Mouse (Mus musculus) CD4-positive, CD25-positive, alpha-beta regulatory T cell, adult 4 months (primary cell): ENCODE measurements around the gene B4galnt4. TPM values are rescaled to one million over a fixed set of nuclear protein-coding genes. Genes with fewer than 3 reads are reported as not detected.

Experiments
- ATAC-seq: one replicate; pipeline ENCODE4 v1.8.0; 2017
- polyA plus RNA-seq, 2 experiments: library from polyadenylated mRNA; unstranded; fragments of 100-300 nt; shearing (Covaris generic); gene quantifications; one replicate each; pipeline ENCODE4 v1.2.1; 2017

The B4galnt4 gene
- polyA plus RNA-seq, 2 experiments from 2014 or later, result 6.6 to 7.8 TPM

DNA sequence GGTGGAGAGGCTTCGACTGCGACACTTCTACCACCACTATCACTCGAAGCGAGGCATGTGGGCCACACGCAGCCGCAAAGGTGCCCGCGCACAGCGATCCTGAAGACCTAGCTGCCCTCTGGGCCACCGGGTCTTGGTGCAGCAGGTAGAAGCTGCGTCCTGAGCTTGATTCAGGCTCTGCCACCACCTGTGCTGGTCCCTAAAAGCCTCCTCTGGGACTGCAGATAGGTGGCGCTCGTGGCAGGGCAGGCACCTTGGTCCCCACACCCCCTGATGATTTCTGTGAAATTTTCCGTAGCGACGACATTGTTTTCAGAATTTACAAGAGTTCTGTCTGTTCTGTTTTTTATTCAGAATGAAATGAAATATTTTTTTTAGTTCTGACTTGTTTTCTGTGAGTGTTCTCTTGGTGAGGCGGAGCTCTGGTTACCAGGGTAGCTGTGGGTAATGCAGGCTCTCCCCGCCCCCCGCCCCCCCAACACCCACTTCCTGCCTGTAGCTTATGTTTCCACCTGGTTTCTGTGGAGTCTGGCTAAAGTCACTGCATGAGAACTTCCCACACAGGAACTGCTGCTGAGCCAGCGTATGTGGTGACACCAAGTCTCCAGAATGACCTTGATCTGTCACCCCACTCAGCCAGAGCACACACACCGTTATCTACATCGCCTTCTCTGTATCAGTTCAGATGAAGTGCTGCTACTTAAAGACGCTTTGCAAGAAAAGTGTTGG lies 11.3 kb downstream of the B4galnt4 start:
- ATAC-seq, result peak; percentile 89

DNA sequence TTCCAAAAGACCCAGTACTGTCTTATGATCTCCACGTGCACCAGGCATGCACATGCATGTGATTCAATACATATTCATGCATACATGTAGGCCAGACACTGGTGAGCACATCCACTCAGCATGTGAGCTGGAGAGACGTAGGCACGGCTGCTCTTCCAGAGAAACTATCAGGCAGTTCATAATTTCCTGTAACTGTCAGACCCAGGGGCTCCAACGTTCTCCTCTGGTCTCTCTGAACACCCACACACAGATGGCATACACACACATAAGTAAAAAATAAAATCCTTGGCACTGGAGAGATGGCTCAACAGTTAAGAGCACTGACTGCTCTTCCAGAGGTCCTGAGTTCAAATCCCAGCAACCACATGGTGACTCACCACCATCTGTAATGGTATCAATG lies 12.9 kb downstream of the B4galnt4 start:
- no peak for ATAC-seq

DNA sequence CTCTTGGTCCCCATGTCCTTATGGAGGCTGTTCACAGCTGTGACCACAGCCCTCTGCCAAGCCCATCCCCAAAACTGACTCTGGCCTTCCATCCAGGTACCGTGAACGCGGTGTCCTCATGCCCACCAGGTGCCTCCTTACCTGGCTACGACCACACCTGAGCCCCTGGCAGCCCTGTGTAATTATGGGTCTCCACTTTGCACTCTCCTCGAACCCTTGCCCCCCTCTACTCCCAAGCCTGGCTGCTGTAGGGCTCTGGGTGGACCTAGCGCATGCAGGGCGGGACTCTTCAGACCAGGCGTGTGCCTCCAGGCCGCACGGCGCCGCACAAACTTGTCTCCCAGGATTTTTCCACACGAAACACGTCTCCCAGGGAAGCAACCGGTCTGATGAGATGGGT lies 16.9 kb downstream of the B4galnt4 start, which contains the start of gene Pkp3:
Pkp3 (plus strand) TSS at position 378 of the 400 bp plus-strand sequence.
- no peak for ATAC-seq

DNA sequence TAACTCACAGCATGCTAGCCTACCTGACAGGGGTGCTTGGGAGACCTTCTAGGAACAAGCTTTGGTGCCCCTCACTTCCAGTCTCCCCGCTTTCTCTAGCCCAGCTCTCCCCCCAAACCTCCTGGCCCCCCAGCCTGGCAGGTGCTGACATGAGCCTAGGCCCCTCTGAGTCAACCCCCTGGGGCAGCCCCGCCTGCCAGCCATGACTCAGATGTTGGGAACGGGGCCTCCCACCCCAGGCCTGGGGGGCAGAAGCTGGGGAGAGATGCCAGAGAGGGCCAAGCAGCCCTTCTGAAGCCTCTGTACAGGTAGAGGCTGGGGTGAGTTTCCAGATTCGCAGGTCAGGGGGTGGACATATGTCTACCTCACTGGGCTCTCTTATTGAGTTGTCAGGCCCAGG lies 18.0 kb downstream of the B4galnt4 start:
- ATAC-seq, result no peak

DNA sequence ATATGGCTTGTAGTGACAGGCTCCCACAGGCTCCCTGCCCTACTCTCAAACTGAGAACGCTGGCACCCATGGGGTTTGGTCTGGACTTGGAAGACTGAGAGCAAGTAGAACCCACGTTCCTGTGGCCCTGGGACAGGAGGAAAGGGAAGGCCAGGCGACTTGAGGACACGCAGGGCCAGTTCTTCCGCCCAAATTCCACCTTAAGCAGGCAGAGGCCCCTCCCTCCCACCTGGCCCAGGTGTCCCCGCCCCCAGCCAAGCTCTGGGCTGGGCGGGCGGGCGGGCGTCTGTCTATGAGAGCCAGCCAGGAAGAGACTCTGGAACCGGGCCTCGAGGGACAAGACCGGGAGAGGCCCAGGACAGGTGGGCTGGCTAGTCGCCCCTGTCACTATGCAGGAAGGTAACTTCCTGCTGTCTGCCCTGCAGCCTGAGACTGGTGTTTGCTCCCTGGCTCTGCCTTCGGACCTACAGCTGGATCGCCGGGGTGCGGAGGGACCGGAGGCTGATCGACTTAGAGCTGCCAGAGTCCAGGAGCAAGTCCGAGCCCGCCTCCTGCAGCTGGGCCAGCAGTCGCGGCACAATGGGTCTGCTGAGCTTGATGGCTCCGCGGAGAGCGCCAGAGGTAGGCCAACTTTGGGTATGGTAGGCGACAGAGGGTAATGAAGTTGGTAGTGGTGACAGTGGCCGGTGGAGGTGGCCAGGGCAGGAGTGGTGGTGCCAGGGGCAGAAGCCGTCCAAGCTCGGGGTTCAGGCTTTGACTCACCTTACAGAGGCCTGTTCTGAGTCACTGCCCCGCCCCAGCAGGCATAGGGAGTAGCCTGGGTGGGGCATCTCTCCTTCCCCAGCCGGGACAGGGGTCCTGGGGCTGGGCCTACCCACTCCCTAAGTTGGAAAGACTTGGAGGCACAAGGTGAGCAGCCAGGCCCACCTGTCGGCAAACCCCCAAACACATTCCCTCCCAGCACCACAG lies 18.9 kb downstream of the B4galnt4 start:
- no peak for ATAC-seq

DNA sequence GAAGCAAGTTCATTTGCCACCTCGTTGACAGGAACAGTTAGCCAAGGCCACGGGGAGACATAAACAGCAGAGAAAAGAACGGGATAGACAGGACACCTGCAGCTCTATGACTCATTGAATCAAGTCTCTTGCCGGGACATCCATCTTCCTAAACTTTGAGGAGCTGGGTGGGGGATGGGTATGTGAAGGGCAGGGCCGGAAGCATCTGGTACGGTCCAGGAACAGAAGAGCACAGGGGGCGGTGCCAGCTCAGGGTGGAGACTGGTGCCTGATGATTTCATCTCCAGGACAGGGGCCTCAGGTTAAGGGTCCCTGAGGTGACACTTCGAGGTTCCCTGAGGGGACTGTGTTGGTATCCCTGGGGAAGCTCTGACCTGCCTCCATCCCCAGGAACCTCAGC lies 27.0 kb downstream of the B4galnt4 start:
- ATAC-seq, result peak; percentile 59

DNA sequence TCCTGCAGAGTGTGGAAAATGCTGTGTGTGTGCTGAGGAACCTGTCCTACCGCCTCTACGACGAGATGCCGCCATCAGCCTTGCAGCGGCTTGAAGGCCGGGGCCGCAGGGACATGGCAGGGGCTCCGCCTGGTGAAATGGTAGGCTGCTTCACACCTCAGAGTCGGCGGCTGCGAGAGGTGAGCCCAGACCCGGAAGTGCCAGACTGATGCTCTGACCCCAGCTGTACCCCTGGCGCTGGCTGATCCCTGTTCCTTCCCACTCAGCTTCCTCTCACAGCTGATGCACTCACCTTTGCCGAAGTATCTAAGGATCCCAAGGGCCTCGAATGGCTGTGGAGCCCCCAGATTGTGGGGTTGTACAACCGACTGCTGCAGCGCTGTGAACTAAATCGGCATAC lies 27.6 kb downstream of the B4galnt4 start:
- ATAC-seq, result peak; percentile 25

DNA sequence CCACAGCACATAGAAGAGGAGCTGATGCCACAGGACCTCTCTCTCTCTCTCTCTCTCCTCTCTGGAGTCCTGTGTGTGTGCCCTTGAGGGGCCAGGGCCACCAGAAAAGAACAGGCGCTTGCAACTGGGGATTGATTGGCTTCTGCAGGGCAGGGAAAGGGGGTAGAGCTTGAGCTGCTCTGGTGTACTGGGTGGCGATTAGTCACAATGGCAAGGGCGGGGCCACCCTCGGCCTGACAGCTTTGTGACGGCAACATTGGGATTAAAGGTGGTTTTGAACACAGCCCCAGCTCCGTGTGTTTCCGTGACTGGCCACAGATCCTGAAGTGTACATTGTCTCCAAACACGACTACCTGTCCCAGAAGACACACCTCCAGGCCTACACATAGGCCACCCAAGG lies 29.3 kb downstream of the B4galnt4 start:
- ATAC-seq, result no peak

DNA sequence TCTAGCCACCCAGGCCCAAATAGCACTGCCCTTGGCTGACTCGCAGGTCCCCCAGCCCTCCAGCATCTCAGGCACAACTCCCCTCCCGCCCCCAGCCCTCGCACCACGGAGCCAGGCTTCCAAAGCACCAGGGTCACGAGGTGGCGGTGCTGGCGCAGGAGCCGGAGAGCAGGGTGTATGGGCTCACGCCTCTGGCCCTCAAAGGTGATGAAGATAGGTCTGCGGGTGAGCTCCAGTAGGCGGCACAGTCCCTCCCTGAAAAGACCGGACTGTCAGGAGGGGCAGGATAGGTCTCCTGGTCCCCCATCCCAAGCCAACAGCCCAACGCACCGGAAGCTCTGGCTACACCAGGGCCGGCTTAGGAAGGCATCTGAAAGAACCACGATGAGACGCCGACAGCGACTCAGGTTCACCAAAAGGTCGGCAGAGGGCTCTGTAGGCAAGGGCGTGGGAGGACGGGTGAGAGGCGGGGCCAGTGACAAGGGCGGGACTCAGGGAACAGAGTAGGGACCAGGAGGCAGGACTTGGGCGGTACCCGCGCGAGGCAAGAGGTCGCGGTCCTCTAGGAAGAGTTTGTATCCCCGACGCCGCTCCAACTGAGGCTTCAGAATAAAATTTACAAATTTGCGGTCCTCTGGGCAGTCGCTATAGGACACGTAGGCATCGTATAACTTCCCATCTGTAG lies 31.3 kb downstream of the B4galnt4 start:
- ATAC-seq, result peak; percentile 65

DNA sequence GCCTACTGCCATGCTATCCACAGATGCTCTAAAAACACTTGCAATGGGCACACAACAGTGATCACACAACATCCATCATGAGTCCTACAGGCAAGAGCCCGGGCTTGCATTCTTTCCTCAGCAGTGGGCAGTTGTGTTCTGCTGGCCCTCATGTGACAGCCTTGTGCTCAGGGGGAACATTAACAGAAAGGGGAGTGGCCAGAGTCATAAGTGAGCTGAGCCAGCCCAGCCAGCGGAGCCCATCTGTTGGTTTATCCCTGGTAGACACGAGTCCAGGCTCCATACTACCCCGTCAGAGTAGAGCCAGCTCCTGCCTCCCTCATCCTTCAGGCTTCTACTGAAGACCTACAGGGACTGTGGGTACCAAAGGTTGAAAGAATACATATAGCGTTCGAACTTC lies 33.0 kb downstream of the B4galnt4 start:
- no peak for ATAC-seq

DNA sequence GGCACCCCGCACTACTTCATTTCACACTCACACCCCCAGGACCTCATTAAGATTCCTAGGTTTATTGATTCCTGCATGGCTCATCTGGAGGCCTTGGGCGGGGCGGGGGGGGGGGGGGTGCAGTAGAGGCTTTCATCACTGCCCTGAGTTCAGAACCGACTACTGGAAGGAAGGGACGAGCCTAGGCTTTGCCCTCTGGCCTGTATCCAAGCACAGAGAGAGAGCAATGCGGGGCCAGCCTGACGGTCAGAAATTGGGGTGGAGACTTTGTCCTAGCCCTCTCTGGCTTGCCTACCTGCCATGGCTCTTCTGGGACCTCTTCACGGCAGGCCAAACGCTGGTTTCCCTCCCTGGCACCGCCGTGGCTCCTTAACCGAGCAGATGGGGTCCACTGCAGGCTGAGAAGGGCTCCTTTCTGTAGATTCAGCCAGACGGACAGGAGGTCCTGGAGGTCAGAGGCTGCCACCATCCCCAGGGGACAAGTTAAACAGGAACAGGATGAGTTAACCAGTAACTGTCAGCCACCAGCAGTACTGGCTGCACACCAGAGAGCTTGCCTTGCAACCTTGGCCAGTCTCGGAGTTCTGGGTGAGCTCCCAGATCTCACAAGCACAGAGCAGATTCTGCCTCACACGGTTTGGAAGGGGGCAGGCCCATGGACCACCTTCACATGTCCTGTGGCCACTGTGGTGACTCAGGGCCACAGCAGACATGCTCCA lies 33.7 kb downstream of the B4galnt4 start:
- no peak for ATAC-seq

DNA sequence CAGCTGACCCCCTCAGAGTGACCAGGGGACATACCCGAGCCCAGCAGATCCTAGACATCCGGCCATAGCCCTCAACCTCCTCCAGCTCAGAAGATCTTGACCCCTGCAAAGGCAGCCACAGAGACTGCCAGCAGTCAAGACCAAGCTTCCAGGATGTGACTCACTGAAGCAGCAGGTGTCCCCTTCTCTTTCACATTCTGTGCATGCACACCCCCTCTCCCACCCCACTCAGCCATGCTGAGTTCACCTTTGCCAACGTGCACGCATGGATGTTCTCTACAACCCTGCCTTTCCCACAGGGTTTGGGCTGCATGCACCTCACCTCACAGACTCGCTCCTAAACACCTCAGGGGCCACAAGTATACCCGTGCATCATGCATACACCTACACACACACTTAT lies 35.1 kb downstream of the B4galnt4 start:
- peak; percentile 17 for ATAC-seq

DNA sequence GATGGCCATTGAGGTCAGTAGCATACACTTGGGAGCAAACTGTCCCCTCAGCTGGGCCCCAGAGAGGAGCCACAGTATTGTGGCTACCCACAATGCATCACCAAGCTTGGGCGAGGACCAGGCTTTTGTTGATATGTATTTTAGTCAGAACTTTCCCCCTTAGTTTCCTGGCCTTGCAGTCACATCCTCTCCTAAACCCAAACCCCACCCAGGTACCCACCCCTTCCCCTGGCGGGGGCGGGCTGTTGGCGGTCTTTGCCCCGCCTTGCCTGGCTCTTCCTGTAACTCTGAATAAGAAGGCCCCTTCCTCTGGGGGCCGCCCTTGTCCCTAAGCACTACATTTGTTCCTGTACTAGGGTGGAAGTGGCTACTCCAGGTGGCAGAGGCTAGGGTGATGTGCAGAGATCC lies 35.7 kb downstream of the B4galnt4 start:
- peak; percentile 76 for ATAC-seq

DNA sequence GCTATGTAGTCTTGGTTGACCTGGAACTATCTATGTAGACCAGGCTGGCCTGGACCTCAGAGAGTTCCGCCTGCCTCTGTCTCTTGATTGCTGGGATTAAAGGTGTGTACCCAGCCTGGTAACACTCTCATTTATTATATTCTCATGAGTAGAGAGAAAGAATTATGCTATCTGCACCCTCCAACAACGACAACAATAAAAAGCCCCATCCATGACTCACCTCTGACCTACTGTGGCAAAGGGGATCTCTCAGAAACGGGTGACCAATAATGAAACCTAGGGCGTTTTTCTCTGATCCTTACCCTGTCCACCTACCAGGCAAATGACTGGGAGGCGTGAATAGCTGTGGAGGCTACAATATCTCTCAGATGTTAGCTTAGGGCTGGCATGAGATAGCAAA lies 36.3 kb downstream of the B4galnt4 start:
- ATAC-seq, result peak; percentile 4

DNA sequence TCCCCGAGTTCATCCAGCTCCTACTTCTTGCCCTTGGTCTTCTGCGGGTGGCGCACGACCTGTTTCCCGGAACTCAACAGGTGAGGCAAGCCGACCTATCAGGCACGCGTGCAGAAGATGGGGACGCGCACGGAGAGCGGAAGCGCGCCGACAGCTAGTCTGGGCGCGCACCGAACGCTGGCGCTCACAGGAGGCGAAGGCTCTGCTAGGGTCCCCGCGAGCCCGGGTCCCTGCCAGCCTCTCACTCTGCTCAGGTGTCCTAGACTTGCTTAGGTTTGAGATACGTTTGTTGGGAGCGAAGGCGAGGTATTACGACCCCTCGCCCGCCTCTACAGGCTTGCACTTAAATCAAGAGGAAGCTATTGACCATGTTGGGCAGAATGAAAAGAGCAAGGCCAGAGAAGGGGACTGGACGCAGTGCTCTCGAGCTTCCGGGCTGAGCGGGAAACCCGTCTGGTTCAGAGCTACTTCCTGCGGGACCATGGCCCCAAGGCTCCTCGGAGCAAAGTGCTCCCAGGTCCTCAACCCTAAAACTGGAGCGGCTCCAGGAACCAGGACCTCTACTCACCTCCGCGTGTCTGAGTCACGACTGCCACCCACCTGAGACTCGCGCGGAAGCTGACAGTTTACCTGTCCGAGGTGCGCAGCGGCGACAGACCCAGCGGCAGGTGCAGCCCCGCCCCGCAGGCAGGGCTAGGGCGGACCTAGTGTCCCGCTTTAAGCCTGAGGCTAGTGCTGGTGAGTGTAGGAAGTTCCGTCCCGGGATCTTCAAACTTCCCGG lies 39.2 kb downstream of the B4galnt4 start, which contains the start of gene Sigirr:
Sigirr (minus strand) TSS at position 662 of the 781 bp plus-strand sequence.
- peak; percentile 57 for ATAC-seq

DNA sequence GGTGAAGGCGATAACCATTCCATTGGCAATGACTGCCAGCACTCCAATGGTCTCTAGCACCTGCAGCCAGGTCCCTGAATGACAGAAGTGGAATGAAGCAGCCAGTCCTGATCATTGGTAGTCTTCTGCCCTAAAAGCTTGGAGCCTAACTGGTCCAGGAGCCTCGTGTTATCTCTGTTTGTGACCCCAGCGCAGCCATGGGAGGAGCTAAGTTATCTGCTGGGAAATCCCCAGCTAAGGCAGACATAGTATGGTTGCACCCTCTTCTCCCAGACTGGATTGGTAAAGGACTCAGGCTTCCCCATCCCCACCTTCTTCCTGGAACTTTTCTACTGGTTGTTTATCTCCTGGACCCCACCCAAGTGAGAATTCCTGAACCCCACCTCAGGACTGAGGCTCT lies 42.3 kb downstream of the B4galnt4 start:
- no peak for ATAC-seq

DNA sequence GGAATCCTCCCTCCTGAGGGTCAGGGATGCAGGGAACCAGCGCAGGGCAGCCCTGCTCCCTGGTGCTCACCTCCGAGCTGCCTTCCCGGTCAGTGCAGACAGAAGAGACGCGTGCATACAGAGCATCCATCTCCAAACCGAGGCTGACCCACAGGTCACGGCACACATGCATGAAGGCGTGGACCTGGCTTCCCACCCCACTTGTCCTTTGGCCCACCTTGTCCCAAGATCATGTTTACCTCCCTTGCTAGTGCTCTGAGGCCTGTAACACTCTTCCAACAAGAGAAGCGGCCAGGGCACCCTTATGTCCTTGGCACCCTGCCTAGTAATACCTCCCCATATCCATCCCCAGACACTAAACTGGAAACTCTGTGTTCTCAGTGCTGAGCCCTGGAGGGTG lies 55.0 kb downstream of the B4galnt4 start:
- no peak for ATAC-seq

DNA sequence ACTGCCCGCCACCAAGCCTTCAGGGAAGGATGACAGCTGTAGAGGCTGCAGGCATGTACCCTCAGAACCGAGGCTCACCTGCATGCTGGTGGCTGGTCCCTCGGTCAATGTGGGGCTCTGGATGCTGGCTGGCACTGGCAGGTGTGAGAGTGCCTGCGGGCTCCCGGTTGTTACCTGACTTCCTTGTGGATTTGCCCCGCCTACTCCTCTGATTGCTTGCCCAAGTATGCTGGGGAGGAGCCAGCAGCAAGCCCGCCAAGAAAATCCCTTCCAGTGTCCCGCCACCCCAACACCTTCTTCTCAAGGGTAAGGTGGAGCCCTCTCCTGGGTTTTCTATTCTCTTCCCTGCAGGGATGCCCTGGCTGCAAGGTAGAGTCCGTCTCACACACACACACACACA lies 56.7 kb downstream of the B4galnt4 start, which contains the start of gene Ano9:
Ano9 (minus strand) TSS at position 171 of the 400 bp plus-strand sequence.
- ATAC-seq, result no peak

DNA sequence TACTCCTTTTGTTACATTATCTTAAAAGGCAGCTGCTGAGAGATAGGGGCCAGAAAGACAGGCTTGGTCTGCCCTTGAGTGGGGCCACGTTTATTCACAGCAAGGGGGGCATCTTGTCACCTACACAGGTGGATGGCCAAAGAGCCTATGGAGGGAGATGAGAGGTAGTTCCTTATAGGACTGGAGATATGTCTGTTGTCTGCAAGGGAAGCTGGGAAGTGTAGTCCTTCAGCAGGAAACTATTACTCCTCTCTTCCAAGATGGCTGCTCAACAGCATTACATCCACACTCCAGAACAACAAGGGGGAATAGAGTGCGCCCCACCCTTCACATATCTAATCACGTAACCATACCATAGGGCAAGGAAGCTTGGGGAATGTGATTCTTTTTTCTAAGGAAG lies 58.6 kb downstream of the B4galnt4 start:
- ATAC-seq, result no peak

DNA sequence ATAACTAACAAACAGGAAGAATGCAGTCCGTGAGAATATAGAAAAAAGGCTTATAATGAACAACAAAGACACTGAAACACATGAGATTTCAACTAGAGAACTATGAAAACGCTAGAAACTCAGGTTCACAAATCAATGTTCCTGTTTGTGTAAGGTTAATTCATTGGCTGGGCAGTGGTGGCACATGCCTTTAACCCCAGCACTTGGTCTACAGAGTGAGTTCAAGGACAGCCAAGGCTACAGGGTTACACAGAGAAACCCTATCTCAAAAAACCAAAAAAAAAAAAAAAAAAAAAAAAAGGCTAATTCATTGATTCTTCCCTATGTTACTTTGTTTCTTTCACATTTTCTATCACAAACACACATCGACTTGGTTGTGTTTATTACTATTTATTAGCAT lies 59.7 kb downstream of the B4galnt4 start:
- no peak for ATAC-seq

DNA sequence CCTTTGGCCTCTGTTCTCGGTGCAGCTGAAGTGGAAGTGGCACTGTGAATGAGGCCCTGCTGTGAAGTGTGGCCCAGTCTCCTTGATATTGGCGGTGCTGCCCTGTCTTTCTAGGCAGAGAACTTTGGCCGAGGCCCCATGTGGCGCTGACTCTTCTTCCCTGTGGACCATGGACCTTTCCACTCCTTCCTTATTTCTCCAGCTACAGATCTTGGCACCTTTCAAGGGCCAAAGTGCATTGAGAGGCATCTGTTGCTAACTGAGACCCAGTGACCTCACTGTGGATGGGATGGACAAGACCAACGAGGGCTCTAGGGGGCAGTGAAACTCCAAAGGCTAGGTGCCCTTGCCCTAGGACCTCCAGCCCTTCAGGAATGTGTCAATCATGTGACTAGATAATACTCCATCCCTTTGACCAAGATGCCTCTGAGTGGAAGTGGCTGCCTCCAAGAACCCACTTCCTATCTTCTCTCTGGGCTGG lies 60.2 kb downstream of the B4galnt4 start:
- no peak for ATAC-seq
